ENCODE assay signal across 9 mouse cellular contexts in the genomic region with DNA sequence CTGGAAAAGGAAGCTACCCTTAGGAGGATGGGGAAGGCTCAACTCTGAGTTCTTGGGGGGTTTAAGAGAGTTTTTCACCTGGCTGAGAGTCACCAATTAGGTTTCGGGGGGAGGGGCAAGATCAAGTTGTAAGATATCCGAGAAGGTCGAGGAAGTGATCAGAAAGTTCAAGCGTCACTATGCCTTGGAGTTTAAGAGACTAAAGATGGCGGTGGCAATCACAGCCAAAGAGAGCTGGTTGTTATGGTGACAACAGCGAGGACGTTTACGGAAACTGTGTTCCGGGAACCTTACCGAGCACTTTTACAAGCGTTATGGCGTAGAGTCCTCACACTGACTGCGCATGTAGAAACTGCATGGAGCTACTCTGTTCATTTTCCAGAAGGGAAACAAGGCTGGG. TPM values are rescaled to one million over a fixed set of nuclear protein-coding genes. Genes with fewer than 3 reads are reported as not detected.
A peak's percentile ranks its signal among the peaks of the same experiment; 100 is the strongest.
DNase-seq lines count a peak whose midpoint lies in the region; ATAC-seq lines count a peak whose summit lies in the region.
"Had no signal": no experiment of that assay in that cellular context is flagged by ENCODE, and none has a peak within 500 bp of the region (broad histone marks: within the 10 kb centered on the region; RNA-seq: fewer than 3 reads in every experiment).

No protein-coding gene starts in this region.

- ATAC-seq in heart, embryonic 11.5 days (replicated peaks; ENCODE audit: insufficient number of reproducible peaks, low FRiP score, low TSS enrichment): no peak
- ATAC-seq in heart, embryonic 15.5 days (replicated peaks; ENCODE audit: insufficient number of reproducible peaks, insufficient read depth, low FRiP score, low read depth): no peak
- ATAC-seq in midbrain, embryonic 12.5 days (ENCODE audit: low FRiP score, low read depth): peak; percentile 11; the same call in 1 of the 2 replicates

- no peak overlapping the region for H3K9ac ChIP-seq in heart, embryonic 11.5 days (ENCODE audit: low read depth, low read length)
- H3K9ac ChIP-seq in heart, embryonic 15.5 days: no peak overlapping the region
- no peak overlapping the region for H3K9ac ChIP-seq in midbrain, embryonic 12.5 days (replicated peaks)

- DNase-seq in heart, postnatal 36 days: no peak
- peak; percentile 81 for DNase-seq in brain, adult 2 months (ENCODE audit: low read depth, low spot score)
- DNase-seq in kidney, postnatal 25 days: peak; percentile 24 to 54
- no peak for DNase-seq in yolk sac, embryonic 10.5 days (ENCODE audit: low spot score)
- DNase-seq in spleen, adult 18-20 months: no peak

- H3K9me3 ChIP-seq in heart, embryonic 11.5 days (replicated peaks; ENCODE audit: control insufficient read depth, low read length): no peaks in the 10 kb centered on the region
- no peaks in the 10 kb centered on the region for H3K9me3 ChIP-seq in heart, embryonic 15.5 days (replicated peaks)
- H3K9me3 ChIP-seq in midbrain, embryonic 12.5 days: no peaks in the 10 kb centered on the region

- no peaks in the 10 kb centered on the region for H3K36me3 ChIP-seq in heart, embryonic 11.5 days (ENCODE audit: control insufficient read depth, insufficient read depth, low read length)
- no peaks in the 10 kb centered on the region for H3K36me3 ChIP-seq in heart, embryonic 15.5 days
- H3K36me3 ChIP-seq in midbrain, embryonic 12.5 days: no peaks in the 10 kb centered on the region

- H3K4me1 ChIP-seq in heart, embryonic 11.5 days (ENCODE audit: control insufficient read depth, insufficient read depth, low read length): peaks cover 17% of the 10 kb centered on the region
- peaks cover 21% of the 10 kb centered on the region for H3K4me1 ChIP-seq in heart, embryonic 15.5 days (replicated peaks)
- H3K4me1 ChIP-seq in midbrain, embryonic 12.5 days: peaks cover 31% of the 10 kb centered on the region

- peak overlapping the region; percentile 41; the same call in 1 of the 2 replicates for H3K27ac ChIP-seq in heart, embryonic 11.5 days (ENCODE audit: low read depth, low read length)
- peak overlapping the region; percentile 40; the same call in 1 of the 2 replicates for H3K27ac ChIP-seq in heart, embryonic 15.5 days
- peak overlapping the region; percentile 71 for H3K27ac ChIP-seq in midbrain, embryonic 12.5 days (replicated peaks)

- H3K27me3 ChIP-seq in heart, embryonic 11.5 days (ENCODE audit: control insufficient read depth, insufficient read depth, low read length): no peaks in the 10 kb centered on the region
- H3K27me3 ChIP-seq in heart, embryonic 15.5 days: no peaks in the 10 kb centered on the region
- no peaks in the 10 kb centered on the region; the same call in 1 of the 2 replicates for H3K27me3 ChIP-seq in midbrain, embryonic 12.5 days
- H3K27me3 ChIP-seq: Patski had no signal

- 0 out of 2 replicates have a peak overlapping the region, but pooled peaks have one; percentile 10 for H3K4me3 ChIP-seq in heart, embryonic 11.5 days (ENCODE audit: low read depth, low read length)
- H3K4me3 ChIP-seq in heart, embryonic 15.5 days: 0 out of 2 replicates have a peak overlapping the region, but pooled peaks have one; percentile 23
- peak overlapping the region; percentile 16 for H3K4me3 ChIP-seq in midbrain, embryonic 12.5 days

- 18% methylated on average over 13 of the region's 13 CpGs for WGBS in heart, embryonic 11.5 days (ENCODE audit: insufficient replicate concordance)
- WGBS in heart, embryonic 15.5 days: 22% methylated on average over 13 of the region's 13 CpGs
- WGBS in midbrain, embryonic 12.5 days: 27% methylated on average over 13 of the region's 13 CpGs

- H3K4me2 ChIP-seq in heart, embryonic 11.5 days: peak overlapping the region; percentile 43
- peak overlapping the region; percentile 48 for H3K4me2 ChIP-seq in heart, embryonic 15.5 days
- peak overlapping the region; percentile 40 for H3K4me2 ChIP-seq in midbrain, embryonic 12.5 days (replicated peaks)

- intact Hi-C loops in heart, postnatal 36 days (cut with DNase I): no loop called here

RNA-seq across cellular contexts. Expression of gene Tnrc6a, which starts 39.0 kb away (rescaled TPM):
- polyA plus RNA-seq in heart, embryonic 11.5 days (2014; fragmentation: Nextera tagmentation; extraction: Ambion mirVana): 37.6 and 44.8 TPM in 2 replicates
- 10 to 100 TPM; 32.6 to 36.9 TPM for total RNA-seq in heart, postnatal 36 days (2021)
- polyA plus RNA-seq in heart, embryonic 15.5 days (2015; fragmentation: Nextera tagmentation; extraction: Ambion mirVana): 25.9 and 36.1 TPM in 2 replicates
- 79.5 and 82.6 TPM in 2 replicates for polyA plus RNA-seq in midbrain, embryonic 12.5 days (2016; fragmentation: Nextera tagmentation; extraction: Ambion mirVana)

Comparison
In these comparisons a context has a peak if more than half of its experiments do, and no peak if none do; other contexts are left out.
1. DNase-seq: peak in brain, adult 2 months (single experiment) and kidney, postnatal 25 days (2 of 2); none in heart, postnatal 36 days (0 of 2), yolk sac, embryonic 10.5 days (single experiment) and spleen, adult 18-20 months (0 of 2).
2. Peak in every context shown above with its lines, with median percentiles within 50 percentile points of each other: H3K27ac ChIP-seq, H3K4me2 ChIP-seq and H3K4me3 ChIP-seq.